Mouse (Mus musculus): ENCODE measurements around the gene Rcan1.
A peak's percentile ranks its signal among the peaks of the same experiment; 100 is the strongest.

- TF ChIP-seq CTCF (IDR thresholded peaks at IDR 0.05) (peak; percentile 79), EP300 (IDR thresholded peaks at IDR 0.05) (no peak)
Observed at GRCm38 (mm10) chr16:92511773-92512391, 41.2 kb upstream of the Rcan1 start.
